Mouse (Mus musculus) adrenal gland, postnatal 4 days (tissue): ENCODE results near the gene Mvb12b. TPM values are rescaled to one million over a fixed set of nuclear protein-coding genes. Genes with fewer than 3 reads are reported as not detected.

ENCODE experiments used
- DNase-seq, 2 experiments: peaks; one replicate each; pipeline ENCODE4 v3.0.0; 2021 to 2022; ENCODE audit warnings: low spot score in 2 of 2, mixed read lengths in 2 of 2
- total RNA-seq, 2 experiments: library from RNA; stranded (reverse); gene quantifications; 2 replicates each; pipeline ENCODE4 v1.2.3; 2021

Mvb12b gene
- total RNA-seq, 2 experiments from 2014 or later: 36.9 to 37.5 TPM

- DNase-seq: peak in 1 of 2 experiments; percentile 28
Observed at GRCm38 (mm10) chr2:33886386-33887327, 1.1 kb downstream of the Mvb12b start.

GRCm38 (mm10) chr2:33885264-33885651 is 2.5 kb downstream of the Mvb12b start:
- no peak for DNase-seq

DNA sequence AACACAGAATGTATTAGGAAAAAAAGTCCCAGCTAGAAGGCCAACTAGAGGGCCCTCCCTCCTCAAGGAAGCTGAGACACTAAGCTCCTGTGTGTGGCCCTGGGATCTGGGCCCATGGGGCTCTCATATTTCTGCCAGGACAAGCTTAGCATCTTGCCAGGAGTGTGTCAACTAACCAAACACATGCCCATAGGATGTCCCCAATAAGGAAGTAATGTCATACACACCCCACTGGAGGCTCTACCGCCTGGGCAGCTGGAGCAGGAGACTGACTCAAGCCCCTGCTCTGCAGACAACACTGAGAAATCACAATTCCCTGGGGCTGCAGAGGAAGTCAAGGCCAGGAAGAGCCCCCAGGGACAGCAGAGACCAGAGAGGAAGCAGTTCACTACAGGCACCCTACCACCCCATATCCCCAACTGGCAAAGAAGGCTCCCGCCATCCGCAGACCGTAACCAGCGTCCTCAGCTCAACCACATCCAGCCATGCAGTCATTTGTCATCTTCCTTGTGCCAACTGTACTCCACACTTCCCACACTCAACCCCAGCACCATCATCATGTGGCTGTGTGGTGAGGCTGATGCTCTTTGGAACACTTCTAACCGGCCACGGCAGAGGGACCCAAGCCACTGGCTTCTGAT is 3.0 kb downstream of the Mvb12b start:
- no peak for DNase-seq

GRCm38 (mm10) chr2:33879223-33879622 is 8.5 kb downstream of the Mvb12b start:
- no peak for DNase-seq

GRCm38 (mm10) chr2:33878437-33878836 is 9.3 kb downstream of the Mvb12b start:
- no peak for DNase-seq

DNA sequence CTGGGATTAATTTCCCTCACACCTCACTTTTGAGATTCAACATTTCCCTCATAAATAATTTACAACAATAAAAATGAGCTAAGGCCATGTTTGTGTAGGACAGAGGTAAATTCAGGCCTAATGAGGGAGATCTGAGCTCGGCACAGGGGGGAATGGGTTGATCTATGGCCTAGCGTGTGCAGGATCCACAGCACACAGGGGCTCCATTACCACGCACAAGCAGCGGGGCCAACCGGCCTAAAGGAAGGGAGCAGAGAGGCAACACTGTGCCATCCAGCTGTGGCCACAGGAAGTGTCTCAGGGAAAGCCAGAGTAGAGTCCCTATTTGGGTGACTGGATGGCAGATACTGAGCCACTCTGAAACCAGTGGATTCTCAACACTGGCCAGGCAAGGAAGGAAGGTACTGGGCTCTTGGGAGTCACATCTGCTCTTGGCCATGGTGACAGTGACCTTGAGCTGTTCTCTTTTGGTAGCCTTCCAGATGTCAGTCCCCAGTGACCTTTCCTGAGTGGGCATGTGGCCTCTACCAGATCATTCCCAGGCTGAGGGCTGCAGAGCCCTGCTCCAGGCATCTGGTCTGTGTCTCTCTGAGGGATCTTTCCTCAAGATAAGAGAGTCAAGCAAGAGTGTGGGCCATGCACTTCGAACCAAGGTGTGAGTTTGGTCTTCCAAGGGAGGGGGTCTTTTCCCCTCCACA is 9.9 kb downstream of the Mvb12b start:
- no peak for DNase-seq

DNA sequence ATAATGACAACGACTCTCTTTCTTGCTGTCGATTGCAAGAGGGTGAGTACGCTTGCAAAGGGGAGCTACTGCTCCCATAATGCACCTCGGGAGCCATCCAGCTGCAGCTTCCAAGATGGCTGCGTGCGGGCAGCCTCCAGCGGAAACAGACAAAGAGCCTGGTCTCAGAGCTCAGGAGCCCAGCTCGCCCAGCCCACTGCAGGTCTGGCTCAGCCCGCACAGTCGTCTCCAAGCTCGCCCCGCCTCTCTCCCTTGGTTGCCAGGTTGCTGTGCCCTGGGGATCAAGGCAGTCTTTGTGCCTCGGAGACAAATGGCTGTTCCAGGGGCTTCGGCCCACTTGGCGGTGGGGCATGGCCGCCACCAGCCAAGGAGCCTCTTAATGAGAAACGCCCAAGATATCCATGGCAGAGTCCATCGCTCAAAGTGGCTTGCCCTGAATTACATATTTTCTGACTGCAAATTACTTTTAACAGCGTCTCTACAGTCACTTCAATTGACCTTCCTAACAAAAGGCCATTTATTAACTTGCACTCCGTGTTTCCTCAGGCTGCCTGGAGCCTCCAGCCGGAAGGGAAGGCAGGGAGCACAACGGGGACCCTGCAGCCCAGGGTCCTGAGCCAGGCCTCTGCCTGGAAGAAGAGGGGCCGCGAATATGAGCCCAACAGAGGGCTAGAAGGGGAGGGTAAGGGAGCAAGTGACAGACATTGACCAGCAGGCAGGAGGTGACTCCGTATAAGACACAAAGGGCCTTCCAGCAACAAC is 11.0 kb downstream of the Mvb12b start:
- peak in 1 of 2 experiments; percentile 32 for DNase-seq

DNA sequence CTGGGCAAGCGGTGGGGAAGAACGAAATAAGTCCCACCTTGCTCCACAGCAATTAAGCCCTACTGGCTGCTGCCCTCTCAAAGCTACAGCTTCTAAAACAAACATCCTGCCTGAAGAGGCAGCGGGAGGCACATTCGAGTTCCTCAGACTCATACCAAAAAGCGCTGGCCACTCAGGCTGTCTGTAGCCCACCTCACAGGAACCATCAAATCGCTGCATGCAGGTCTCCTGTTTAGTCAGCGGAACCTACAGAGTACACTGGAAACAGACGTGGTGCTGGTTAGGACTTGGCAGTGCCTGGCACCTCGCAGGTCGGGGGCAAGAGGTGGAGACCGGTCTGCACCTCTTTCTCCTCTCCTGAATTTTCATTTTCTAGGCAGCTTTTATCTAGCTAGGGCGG is 12.2 kb downstream of the Mvb12b start:
- no peak for DNase-seq

- DNase-seq: no peak
Observed at GRCm38 (mm10) chr2:33874856-33875576, 12.7 kb downstream of the Mvb12b start.

DNA sequence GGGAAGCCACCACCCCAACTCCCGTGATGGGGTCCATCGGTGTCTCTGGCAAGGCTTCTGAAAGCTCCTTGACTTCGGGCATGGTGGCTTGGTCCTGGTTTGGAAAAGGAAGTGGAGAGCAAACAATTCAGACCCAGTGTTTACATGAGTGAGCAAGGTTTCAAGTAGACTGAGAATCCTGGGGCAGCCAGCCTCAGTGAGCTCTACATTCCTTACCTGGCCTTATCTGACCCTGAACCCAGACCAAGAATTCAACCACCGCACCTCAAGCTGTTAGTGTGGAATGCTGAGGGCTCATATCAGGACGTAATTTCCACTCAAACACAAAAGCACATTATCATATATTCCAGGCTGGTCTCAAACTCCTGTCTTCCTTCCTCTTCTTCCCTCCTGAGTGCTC is 13.4 kb downstream of the Mvb12b start:
- DNase-seq: no peak

- no peak for DNase-seq
Observed at GRCm38 (mm10) chr2:33873501-33873900, 14.2 kb downstream of the Mvb12b start.

GRCm38 (mm10) chr2:33872841-33873271 is 14.9 kb downstream of the Mvb12b start:
- DNase-seq: no peak

GRCm38 (mm10) chr2:33871181-33871520 is 16.6 kb downstream of the Mvb12b start:
- DNase-seq: no peak

GRCm38 (mm10) chr2:33870369-33871180 is 17.2 kb downstream of the Mvb12b start:
- no peak for DNase-seq

GRCm38 (mm10) chr2:33869689-33870343 is 17.9 kb downstream of the Mvb12b start:
- no peak for DNase-seq

GRCm38 (mm10) chr2:33868996-33869688 is 18.6 kb downstream of the Mvb12b start:
- DNase-seq: no peak

GRCm38 (mm10) chr2:33868322-33868721 is 19.4 kb downstream of the Mvb12b start:
- DNase-seq: no peak

- DNase-seq: no peak
Observed at GRCm38 (mm10) chr2:33856746-33857145, 31.0 kb downstream of the Mvb12b start.
